Mouse (Mus musculus) small intestine, adult 2 months (tissue): ENCODE measurements around the gene Mthfd1. TPM values are rescaled to one million over a fixed set of nuclear protein-coding genes. Genes with fewer than 3 reads are reported as not detected.

Experiments
- H3K27ac ChIP-seq: fragments of 200-500 bp; 2 replicates; pipeline ENCODE4 v1.5.1; 2012; ENCODE audit warnings: low read depth, low read length, control low read depth, inconsistent platforms; ENCODE audit not compliant: insufficient read depth
- H3K27me3 ChIP-seq: fragments of 200-500 bp; 2 replicates; pipeline ENCODE4 v1.6.1; 2012; ENCODE audit warnings: mild to moderate bottlenecking, moderate library complexity, low read length, inconsistent platforms; ENCODE audit not compliant: control insufficient read depth, insufficient read depth
- H3K36me3 ChIP-seq: fragments of 200-500 bp; 2 replicates; pipeline ENCODE4 v1.6.1; 2012; ENCODE audit warnings: mild to moderate bottlenecking, low read length, control low read depth, inconsistent platforms; ENCODE audit not compliant: control insufficient read depth, insufficient read depth
- H3K4me1 ChIP-seq: fragments of 200-500 bp; 2 replicates; pipeline ENCODE4 v1.6.1; 2012; ENCODE audit warnings: low read length, inconsistent platforms, mixed read lengths; ENCODE audit not compliant: control insufficient read depth, insufficient read depth, insufficient read length
- H3K4me3 ChIP-seq: fragments of 200-500 bp; 2 replicates; pipeline ENCODE4 v1.5.1; 2012; ENCODE audit warnings: low read depth, mild to moderate bottlenecking, control low read depth, inconsistent platforms, low read length, moderate library complexity
- CTCF ChIP-seq: fragments of 200-500 bp; IDR thresholded peaks from 2 replicates; pipeline ENCODE4 v1.5.1; 2012; ENCODE audit warnings: low read depth, mild to moderate bottlenecking, control low read depth, inconsistent platforms, low read length, moderate library complexity, mixed read lengths; ENCODE audit not compliant: insufficient replicate concordance, insufficient read length; ENCODE audit errors: extremely low read depth
- POLR2A ChIP-seq: fragments of 200-500 bp; IDR thresholded peaks from 2 replicates; pipeline ENCODE4 v1.6.1; 2012; ENCODE audit warnings: low read depth, mild to moderate bottlenecking, control low read depth, inconsistent platforms, low read length, moderate library complexity
- WGBS: fragments of 180-500 bp; shearing (Covaris S2); methylation state at CpG from one replicate; pipeline ENCODE4 v1.1.7; 2018; 5-methylcytosine and 5-hydroxymethylcytosine counted together
- polyA plus RNA-seq: library from polyadenylated mRNA; depleted of rRNA; stranded (reverse); fragments of >200 nt; gene quantifications from 2 replicates; pipeline ENCODE4 v1.2.3, GENCODE M21; 2012

Mthfd1 gene
- polyA plus RNA-seq, 1 experiment, result 11.3 TPM

DNA sequence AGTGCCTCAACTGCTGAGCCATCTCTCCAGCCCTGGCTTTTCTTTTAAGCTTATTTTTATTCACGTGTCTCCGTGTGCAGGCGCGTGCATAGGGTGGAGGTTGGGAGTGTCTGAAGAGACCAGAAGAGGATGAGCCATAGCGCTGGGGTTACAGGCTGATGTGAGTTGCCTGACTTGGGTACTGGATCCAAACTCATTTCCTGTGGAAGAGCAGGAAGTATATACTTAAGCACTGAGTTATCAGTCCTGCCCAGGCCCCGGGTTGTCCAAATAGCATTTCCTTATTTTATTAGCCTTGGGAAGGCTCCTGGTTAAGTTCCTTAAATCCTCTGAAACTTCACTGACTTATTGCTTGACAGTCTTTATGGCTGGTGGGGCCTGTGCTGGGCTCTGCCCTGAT, 54.9 kb downstream of the Mthfd1 start:
- 75% methylated on average over 6 of the region's 6 CpGs for WGBS

GRCm38 (mm10) chr12:76310633-76311032, 55.5 kb downstream of the Mthfd1 start:
- Histone ChIP-seq H3K36me3 (peaks cover 22% of the 10 kb centered on the region), H3K4me3 (no peak overlapping the region), H3K27ac (no peak overlapping the region), H3K27me3 (no peaks in the 10 kb centered on the region), H3K4me1 (peaks cover 3% of the 10 kb centered on the region; the same call in 1 of the 2 replicates)
- 79% methylated on average over 6 of the region's 6 CpGs for WGBS
- TF ChIP-seq POLR2A (no peak), CTCF (no peak)

More for the DNA sequence above, 54.9 kb downstream of the Mthfd1 start:
- H3K4me1 ChIP-seq, result peaks cover 3% of the 10 kb centered on the region; the same call in 1 of the 2 replicates
- TF ChIP-seq POLR2A (no peak), CTCF (no peak)
- H3K27me3 ChIP-seq, result no peaks in the 10 kb centered on the region
- no peak overlapping the region for H3K27ac ChIP-seq
- H3K36me3 ChIP-seq, result peaks cover 22% of the 10 kb centered on the region
- no peak overlapping the region for H3K4me3 ChIP-seq

- peaks cover 20% of the 10 kb centered on the region for H3K36me3 ChIP-seq
- TF ChIP-seq CTCF (no peak), POLR2A (no peak)
- peaks cover 3% of the 10 kb centered on the region; the same call in 1 of the 2 replicates for H3K4me1 ChIP-seq
- WGBS, result 92% methylated on average over 9 of the region's 9 CpGs
- no peak overlapping the region for H3K27ac ChIP-seq
- no peak overlapping the region for H3K4me3 ChIP-seq
- H3K27me3 ChIP-seq, result no peaks in the 10 kb centered on the region
Measured at GRCm38 (mm10) chr12:76311227-76311626, 56.1 kb downstream of the Mthfd1 start.

DNA sequence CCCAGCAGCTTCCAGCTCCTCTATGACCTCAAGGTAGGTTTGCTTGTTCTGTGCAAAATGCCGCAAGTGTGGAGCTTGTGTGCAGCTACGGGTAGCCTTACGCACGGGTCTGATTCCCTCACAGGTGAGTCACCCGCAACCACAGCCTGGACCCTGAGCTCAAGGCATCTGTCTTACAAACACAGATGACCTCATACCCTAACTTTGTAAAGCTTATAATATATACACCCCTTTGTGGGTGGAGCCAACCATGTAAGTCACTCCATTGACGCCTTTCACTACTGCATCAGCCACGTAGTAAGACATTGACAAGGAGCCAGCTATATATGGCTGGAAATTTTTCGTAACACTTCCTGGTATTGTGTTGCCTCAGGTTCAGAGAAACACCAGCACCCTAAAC, 56.9 kb downstream of the Mthfd1 start:
- Histone ChIP-seq H3K27ac (no peak overlapping the region), H3K4me1 (peaks cover 3% of the 10 kb centered on the region), H3K36me3 (peaks cover 16% of the 10 kb centered on the region), H3K27me3 (no peaks in the 10 kb centered on the region), H3K4me3 (no peak overlapping the region)
- TF ChIP-seq POLR2A (no peak), CTCF (no peak)
- WGBS, result 63% methylated on average over 8 of the region's 8 CpGs

- TF ChIP-seq CTCF, result no peak
- no peak for TF ChIP-seq POLR2A
- peak overlapping the region; percentile 20; the same call in 1 of the 2 replicates for H3K4me3 ChIP-seq
- peak overlapping the region; percentile 53 for H3K27ac ChIP-seq
- no peaks in the 10 kb centered on the region; the same call in 1 of the 2 replicates for H3K4me1 ChIP-seq
- no peaks in the 10 kb centered on the region for H3K27me3 ChIP-seq
- H3K36me3 ChIP-seq, result peaks cover 17% of the 10 kb centered on the region
- WGBS, result 49% methylated on average over 9 of the region's 9 CpGs
Measured at GRCm38 (mm10) chr12:76318282-76319212, 63.4 kb downstream of the Mthfd1 start.

DNA sequence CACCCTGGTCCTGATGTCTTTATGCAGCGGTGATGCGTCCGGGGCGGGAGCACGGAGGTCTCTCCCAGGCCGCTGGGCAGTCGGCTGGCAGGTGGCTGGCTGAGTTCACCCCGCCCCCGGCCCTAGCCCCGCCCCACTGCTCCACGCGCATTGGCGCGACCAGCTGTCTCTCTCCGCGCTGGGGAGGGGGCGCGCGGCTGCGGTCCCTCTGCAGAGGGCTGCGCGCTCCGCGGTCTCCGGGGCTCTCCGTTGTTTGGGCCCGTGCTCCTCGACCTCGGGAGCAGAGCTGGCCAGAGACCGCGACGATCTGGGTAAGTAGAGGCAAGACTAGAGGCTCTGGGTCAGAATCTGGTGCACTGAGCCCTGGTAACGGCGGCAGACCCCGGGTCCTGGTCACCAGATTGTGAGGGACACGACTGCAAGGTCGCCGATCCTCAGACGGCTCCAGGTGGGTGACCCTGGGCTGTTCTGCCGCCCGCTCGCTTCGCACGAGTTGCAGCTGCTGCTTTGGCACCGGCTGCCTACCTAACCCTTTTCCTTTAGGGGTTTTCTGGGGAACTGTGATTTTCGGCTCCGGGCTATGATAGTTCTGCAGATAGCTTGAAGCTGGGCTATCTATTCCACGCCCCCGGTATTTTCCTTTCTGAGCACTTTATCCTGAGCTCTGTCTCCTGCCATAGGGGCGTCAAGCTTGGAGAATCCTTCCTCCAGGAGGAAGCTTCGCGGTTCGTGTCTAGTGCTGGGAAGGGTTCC, 69.8 kb downstream of the Mthfd1 start, which contains the start of gene Akap5:
Gene Akap5 (plus strand): TSS at position 213 of the 753 bp plus-strand sequence.
- 0 out of 2 replicates have a peak, but pooled peaks cover 3% of the 10 kb centered on the region for H3K27me3 ChIP-seq
- peaks cover 2% of the 10 kb centered on the region; the same call in 1 of the 2 replicates for H3K36me3 ChIP-seq
- no peak within 1 kb of the TSS for H3K27ac ChIP-seq
- H3K4me3 ChIP-seq, result peak within 1 kb of the TSS; percentile 65
- 5% methylated on average over 53 of the region's 53 CpGs for WGBS
- no peak for TF ChIP-seq CTCF
- TF ChIP-seq POLR2A, result 0 out of 2 replicates have a peak, but pooled peaks have one; percentile 13
- no peaks in the 10 kb centered on the region for H3K4me1 ChIP-seq
